Mouse (Mus musculus) small intestine, adult 2 months (tissue): ENCODE data around the gene Fam205c. TPM values are rescaled to one million over a fixed set of nuclear protein-coding genes. Genes with fewer than 3 reads are reported as not detected.

Experiments used
- H3K27ac ChIP-seq: fragments of 200-500 bp; 2 replicates; pipeline ENCODE4 v1.5.1; 2012; ENCODE audit warnings: low read depth, low read length, control low read depth, inconsistent platforms; ENCODE audit not compliant: insufficient read depth
- H3K27me3 ChIP-seq: fragments of 200-500 bp; 2 replicates; pipeline ENCODE4 v1.6.1; 2012; ENCODE audit warnings: mild to moderate bottlenecking, moderate library complexity, low read length, inconsistent platforms; ENCODE audit not compliant: control insufficient read depth, insufficient read depth
- H3K36me3 ChIP-seq: fragments of 200-500 bp; 2 replicates; pipeline ENCODE4 v1.6.1; 2012; ENCODE audit warnings: mild to moderate bottlenecking, low read length, control low read depth, inconsistent platforms; ENCODE audit not compliant: control insufficient read depth, insufficient read depth
- H3K4me1 ChIP-seq: fragments of 200-500 bp; 2 replicates; pipeline ENCODE4 v1.6.1; 2012; ENCODE audit warnings: low read length, inconsistent platforms, mixed read lengths; ENCODE audit not compliant: control insufficient read depth, insufficient read depth, insufficient read length
- H3K4me3 ChIP-seq: fragments of 200-500 bp; 2 replicates; pipeline ENCODE4 v1.5.1; 2012; ENCODE audit warnings: low read depth, mild to moderate bottlenecking, control low read depth, inconsistent platforms, low read length, moderate library complexity
- CTCF ChIP-seq: fragments of 200-500 bp; IDR thresholded peaks from 2 replicates; pipeline ENCODE4 v1.5.1; 2012; ENCODE audit warnings: low read depth, mild to moderate bottlenecking, control low read depth, inconsistent platforms, low read length, moderate library complexity, mixed read lengths; ENCODE audit not compliant: insufficient replicate concordance, insufficient read length; ENCODE audit errors: extremely low read depth
- POLR2A ChIP-seq: fragments of 200-500 bp; IDR thresholded peaks from 2 replicates; pipeline ENCODE4 v1.6.1; 2012; ENCODE audit warnings: low read depth, mild to moderate bottlenecking, control low read depth, inconsistent platforms, low read length, moderate library complexity
- WGBS: fragments of 180-500 bp; shearing (Covaris S2); methylation state at CpG from one replicate; pipeline ENCODE4 v1.1.7; 2018; 5-methylcytosine and 5-hydroxymethylcytosine counted together
- polyA plus RNA-seq: library from polyadenylated mRNA; depleted of rRNA; stranded (reverse); fragments of >200 nt; gene quantifications from 2 replicates; pipeline ENCODE4 v1.2.3, GENCODE M21; 2012

Gene Fam205c
- polyA plus RNA-seq, 1 experiment = not detected

- H3K27ac ChIP-seq = no peak overlapping the region
- TF ChIP-seq POLR2A (no peak), CTCF (no peak)
- H3K27me3 ChIP-seq = no peaks in the 10 kb centered on the region
- no peaks in the 10 kb centered on the region for H3K4me1 ChIP-seq
- no peaks in the 10 kb centered on the region for H3K36me3 ChIP-seq
- H3K4me3 ChIP-seq = no peak overlapping the region
- 73% methylated on average over 16 of the region's 16 CpGs for WGBS
Measured at GRCm38 (mm10) chr4:42879829-42880676, 6.0 kb upstream of the Fam205c start.

- Histone ChIP-seq H3K4me1 (no peaks in the 10 kb centered on the region), H3K36me3 (no peaks in the 10 kb centered on the region), H3K27me3 (no peaks in the 10 kb centered on the region), H3K4me3 (no peak overlapping the region), H3K27ac (no peak overlapping the region)
- WGBS = 47% methylated on average over 2 of the region's 2 CpGs
- TF ChIP-seq CTCF = no peak
- no peak for TF ChIP-seq POLR2A
Measured at GRCm38 (mm10) chr4:42877657-42878056, 3.6 kb upstream of the Fam205c start.

- 30% methylated on average over 5 of the region's 5 CpGs for WGBS
- Histone ChIP-seq H3K27ac (no peak overlapping the region), H3K4me3 (no peak overlapping the region), H3K27me3 (no peaks in the 10 kb centered on the region), H3K36me3 (no peaks in the 10 kb centered on the region), H3K4me1 (no peaks in the 10 kb centered on the region)
- peak; percentile 43; the same call in 1 of the 2 replicates for TF ChIP-seq CTCF
- no peak for TF ChIP-seq POLR2A
Measured at GRCm38 (mm10) chr4:42876586-42877291, 2.7 kb upstream of the Fam205c start.

GRCm38 (mm10) chr4:42872746-42873435, 1.1 kb downstream of the Fam205c start:
- no peaks in the 10 kb centered on the region for H3K36me3 ChIP-seq
- no peak overlapping the region for H3K4me3 ChIP-seq
- WGBS = 65% methylated on average over 16 of the region's 16 CpGs
- H3K27me3 ChIP-seq = no peaks in the 10 kb centered on the region
- H3K27ac ChIP-seq = no peak overlapping the region
- TF ChIP-seq POLR2A (no peak), CTCF (no peak)
- H3K4me1 ChIP-seq = no peaks in the 10 kb centered on the region

GRCm38 (mm10) chr4:42872151-42872550, 1.9 kb downstream of the Fam205c start:
- no peak overlapping the region for H3K4me3 ChIP-seq
- no peaks in the 10 kb centered on the region for H3K36me3 ChIP-seq
- H3K27me3 ChIP-seq = no peaks in the 10 kb centered on the region
- TF ChIP-seq CTCF = no peak
- H3K4me1 ChIP-seq = no peaks in the 10 kb centered on the region
- H3K27ac ChIP-seq = no peak overlapping the region
- 89% methylated on average over 7 of the region's 7 CpGs for WGBS

- H3K4me3 ChIP-seq = no peak overlapping the region
- TF ChIP-seq POLR2A = no peak
- TF ChIP-seq CTCF = no peak
- H3K4me1 ChIP-seq = no peaks in the 10 kb centered on the region
- WGBS = 64% methylated on average over 5 of the region's 5 CpGs
- no peak overlapping the region for H3K27ac ChIP-seq
- no peaks in the 10 kb centered on the region for H3K36me3 ChIP-seq
- H3K27me3 ChIP-seq = no peaks in the 10 kb centered on the region
Measured at GRCm38 (mm10) chr4:42870748-42871147, 3.3 kb downstream of the Fam205c start.

- Histone ChIP-seq H3K4me3 (no peak overlapping the region), H3K27ac (no peak overlapping the region), H3K36me3 (no peaks in the 10 kb centered on the region), H3K27me3 (no peaks in the 10 kb centered on the region), H3K4me1 (no peaks in the 10 kb centered on the region)
- 85% methylated on average over 5 of the region's 5 CpGs for WGBS
- TF ChIP-seq POLR2A (no peak), CTCF (no peak)
Measured at GRCm38 (mm10) chr4:42868193-42868592, 5.8 kb downstream of the Fam205c start.
